Mouse (Mus musculus): ENCODE results near the gene Defa35. TPM values are rescaled to one million over a fixed set of nuclear protein-coding genes. Genes with fewer than 3 reads are reported as not detected.

Gene Defa35
- polyA plus RNA-seq (2012; rRNA removed), result not detected in 2 replicates

GRCm38 (mm10) chr8:21064738-21065137, at the start of gene Defa35:
TSS of gene Defa35 (plus strand) at chr8:21065038.

GRCm38 (mm10) chr8:21025245-21025644, 39.6 kb upstream of the Defa35 start, which contains the start of gene Defa21:
TSS of gene Defa21 (plus strand) at chr8:21025545.

GRCm38 (mm10) chr8:21054747-21055146, 10.1 kb upstream of the Defa35 start, which contains the start of gene Defa23:
TSS of gene Defa23 (plus strand) at chr8:21055047.

DNA sequence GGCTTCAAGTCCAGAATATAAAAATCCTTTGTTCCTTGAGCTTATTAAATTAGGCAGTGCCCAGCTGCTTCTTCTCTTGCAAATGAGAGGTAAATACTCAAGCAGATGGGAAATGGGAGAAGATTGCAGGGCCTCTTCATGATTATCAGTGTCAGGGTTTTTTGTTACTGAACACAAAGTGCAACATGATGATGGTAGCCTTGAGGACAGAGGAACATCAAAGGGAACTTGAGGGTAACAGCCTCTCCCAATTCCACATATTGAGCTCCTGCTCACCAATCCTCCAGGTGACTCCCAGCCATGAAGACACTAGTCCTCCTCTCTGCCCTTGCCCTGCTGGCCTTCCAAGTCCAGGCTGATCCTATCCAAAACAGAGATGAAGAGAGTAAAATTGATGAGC, 19.3 kb downstream of the Defa35 start, which contains the start of gene Defa25:
Gene Defa25, plus strand, starts transcription at position 301 of the 400 bp plus-strand sequence.

GRCm38 (mm10) chr8:21095950-21096349, 31.1 kb downstream of the Defa35 start, which contains the start of gene Gm14851:
TSS of gene Gm14851 (minus strand) at chr8:21096050.

Other genes starting within 250 kb of the Defa35 start
- not detected in 2 replicates for gene Defb33, start 172.4 kb upstream of the Defa35 start, polyA plus RNA-seq (2012; rRNA removed)
- not detected in 2 replicates for gene Gm15056, start 162.4 kb upstream of the Defa35 start, polyA plus RNA-seq (2012; rRNA removed)
- gene Gm6040, start 143.0 kb upstream of the Defa35 start, polyA plus RNA-seq (2012; rRNA removed), result not detected in 2 replicates
- gene AY761185, start 120.3 kb upstream of the Defa35 start, polyA plus RNA-seq (2012; rRNA removed), result not detected in 2 replicates
- gene Defa21, start 39.5 kb upstream of the Defa35 start, polyA plus RNA-seq (2012; rRNA removed), result not detected in 2 replicates
- gene Defa23, start 10.0 kb upstream of the Defa35 start, polyA plus RNA-seq (2012; rRNA removed), result not detected in 2 replicates
- gene Defa25, start 19.4 kb downstream of the Defa35 start, polyA plus RNA-seq (2012; rRNA removed), result not detected in 2 replicates
- not detected in 2 replicates for gene Gm14851, start 31.0 kb downstream of the Defa35 start, polyA plus RNA-seq (2012; rRNA removed)
- gene Defa30, start 69.6 kb downstream of the Defa35 start, polyA plus RNA-seq (2012; rRNA removed), result not detected in 2 replicates
- gene Defa22, start 97.2 kb downstream of the Defa35 start, polyA plus RNA-seq (2012; rRNA removed), result not detected in 2 replicates
- not detected in 2 replicates for gene Defa31, start 126.6 kb downstream of the Defa35 start, polyA plus RNA-seq (2012; rRNA removed)
- gene Gm15293, start 136.5 kb downstream of the Defa35 start, polyA plus RNA-seq (2012; rRNA removed), result not detected in 2 replicates
- gene Gm15292, start 184.7 kb downstream of the Defa35 start, polyA plus RNA-seq (2012; rRNA removed), result not detected in 2 replicates